Mouse (Mus musculus): ENCODE measurements around the gene Phlda1. TPM values are rescaled to one million over a fixed set of nuclear protein-coding genes. Genes with fewer than 3 reads are reported as not detected.
"Not testable (repeated sequence)": the region's sequence is repeated elsewhere in the genome, so short reads cannot be mapped to it uniquely, and the experiment has no call there.

Phlda1 gene
- polyA plus RNA-seq, 1 experiment from 2014 or later: 42.2 TPM

DNA sequence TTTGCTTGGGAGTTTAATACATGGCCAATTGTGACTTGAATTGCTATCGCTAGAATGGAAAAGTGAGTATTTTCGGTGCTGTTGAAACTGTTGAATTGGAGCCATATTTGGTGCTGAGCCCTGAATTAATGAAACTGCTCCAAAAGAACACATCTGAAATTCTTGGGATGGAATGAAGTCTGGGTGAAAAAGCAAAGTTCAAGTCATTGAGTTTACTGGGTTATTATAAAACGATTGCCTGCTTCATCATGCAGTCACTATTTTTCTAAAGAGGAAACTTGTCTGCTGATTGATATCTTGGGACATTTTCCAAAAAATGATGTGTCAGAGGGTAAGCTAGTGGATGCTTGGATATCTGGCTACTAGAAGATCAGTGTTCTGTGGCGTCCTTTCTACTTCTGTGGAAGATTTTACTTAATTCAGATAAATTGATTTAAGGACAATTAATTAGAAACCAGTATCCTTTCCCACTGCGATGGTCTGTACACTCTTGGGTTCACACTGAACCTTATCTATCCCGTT lies 29.0 kb upstream of the Phlda1 start:
- Histone ChIP-seq H3K27me3 (no peaks in the 10 kb centered on the region), H3K4me1 (peaks cover 35% of the 10 kb centered on the region), H3K27ac (no peak overlapping the region), H3K4me2 (replicated peaks) (no peak overlapping the region), H3K36me3 (peaks cover 17% of the 10 kb centered on the region), H3K4me3 (no peak overlapping the region), H3K9me3 (no peaks in the 10 kb centered on the region), H3K9ac (no peak overlapping the region)
- 85% methylated on average over 6 of the region's 6 CpGs for WGBS
- ATAC-seq (ENCODE audit: low FRiP score, low read depth): no peak

DNA sequence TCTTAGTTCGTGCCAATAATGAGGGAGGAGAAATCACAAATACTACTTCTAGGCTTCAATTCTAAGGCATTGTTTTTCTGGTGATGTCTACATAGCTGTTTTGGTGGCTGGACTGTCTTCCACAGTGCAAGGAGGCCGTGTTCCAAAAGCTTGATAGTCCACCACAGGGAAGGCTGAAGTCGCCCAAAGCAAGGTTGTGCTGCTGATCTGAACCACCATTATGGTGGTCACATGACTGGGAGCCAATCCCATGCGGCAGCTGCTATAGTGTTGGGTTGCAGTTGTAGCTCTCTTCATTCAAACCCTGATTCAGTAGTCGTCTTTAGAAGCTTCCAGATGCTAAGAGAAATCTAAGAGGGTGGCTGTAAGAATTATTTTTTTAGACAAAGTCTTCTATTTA lies 26.5 kb upstream of the Phlda1 start:
- no peak overlapping the region for H3K4me3 ChIP-seq
- H3K4me2 ChIP-seq (replicated peaks): no peak overlapping the region
- 80% methylated on average over 5 of the region's 5 CpGs for WGBS
- no peaks in the 10 kb centered on the region for H3K9me3 ChIP-seq
- no peak for ATAC-seq (ENCODE audit: low FRiP score, low read depth)
- H3K27me3 ChIP-seq: no peaks in the 10 kb centered on the region
- no peak overlapping the region for H3K9ac ChIP-seq
- H3K27ac ChIP-seq: no peak overlapping the region
- H3K36me3 ChIP-seq: peaks cover 38% of the 10 kb centered on the region
- H3K4me1 ChIP-seq: peaks cover 26% of the 10 kb centered on the region

DNA sequence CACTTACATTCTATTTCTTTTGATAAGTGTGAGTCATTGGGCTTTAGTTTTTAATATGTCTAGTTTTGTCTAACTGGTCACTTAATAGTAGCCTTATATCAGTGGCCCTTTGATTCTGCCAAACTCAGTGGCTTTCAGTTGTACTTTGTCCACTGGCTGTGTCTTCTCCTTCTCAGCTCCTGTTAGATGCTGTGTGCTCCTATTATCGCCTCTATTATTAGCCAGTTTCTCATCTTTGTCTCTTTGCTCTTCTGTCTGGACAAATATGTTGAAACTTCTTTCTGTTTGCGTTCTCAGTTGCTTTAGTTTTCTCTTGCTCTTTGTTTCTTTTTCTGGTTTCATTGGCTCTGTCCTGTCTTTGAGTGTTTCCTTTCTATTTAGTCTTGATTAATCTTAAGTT lies 23.4 kb upstream of the Phlda1 start:
- Histone ChIP-seq H3K4me2 (replicated peaks) (no peak overlapping the region), H3K4me1 (peaks cover 4% of the 10 kb centered on the region; the same call in 1 of the 2 replicates), H3K27ac (no peak overlapping the region), H3K4me3 (no peak overlapping the region), H3K27me3 (no peaks in the 10 kb centered on the region), H3K9me3 (no peaks in the 10 kb centered on the region), H3K9ac (no peak overlapping the region), H3K36me3 (peaks cover 59% of the 10 kb centered on the region)
- WGBS: 92% methylated on average over 2 of the region's 2 CpGs
- no peak for ATAC-seq (ENCODE audit: low FRiP score, low read depth)

DNA sequence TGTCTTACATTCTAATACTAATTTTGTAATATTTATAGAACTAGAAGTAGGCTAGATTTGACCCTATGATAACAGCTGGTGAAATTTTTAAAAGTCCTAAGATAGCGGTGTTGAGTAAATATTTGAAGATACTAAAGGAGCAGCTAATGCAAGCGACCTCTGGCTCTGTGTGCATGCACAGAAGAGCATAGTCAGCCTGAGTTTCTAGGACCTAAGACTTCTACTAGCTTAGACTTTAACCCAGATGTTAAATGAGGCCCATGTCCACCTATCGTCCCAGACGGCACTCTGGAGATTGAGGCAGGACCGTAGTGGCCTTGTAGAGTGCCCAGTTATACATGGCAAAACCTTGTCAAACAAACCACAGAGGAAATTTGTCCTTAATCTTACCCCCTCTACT lies 22.0 kb upstream of the Phlda1 start:
- Histone ChIP-seq H3K4me2 (replicated peaks) (no peak overlapping the region), H3K27ac (no peak overlapping the region), H3K9ac (no peak overlapping the region), H3K9me3 (no peaks in the 10 kb centered on the region), H3K27me3 (no peaks in the 10 kb centered on the region), H3K4me1 (peaks cover 3% of the 10 kb centered on the region; the same call in 1 of the 2 replicates), H3K4me3 (no peak overlapping the region), H3K36me3 (peaks cover 72% of the 10 kb centered on the region)
- ATAC-seq (ENCODE audit: low FRiP score, low read depth): no peak
- 89% methylated on average over 5 of the region's 5 CpGs for WGBS

DNA sequence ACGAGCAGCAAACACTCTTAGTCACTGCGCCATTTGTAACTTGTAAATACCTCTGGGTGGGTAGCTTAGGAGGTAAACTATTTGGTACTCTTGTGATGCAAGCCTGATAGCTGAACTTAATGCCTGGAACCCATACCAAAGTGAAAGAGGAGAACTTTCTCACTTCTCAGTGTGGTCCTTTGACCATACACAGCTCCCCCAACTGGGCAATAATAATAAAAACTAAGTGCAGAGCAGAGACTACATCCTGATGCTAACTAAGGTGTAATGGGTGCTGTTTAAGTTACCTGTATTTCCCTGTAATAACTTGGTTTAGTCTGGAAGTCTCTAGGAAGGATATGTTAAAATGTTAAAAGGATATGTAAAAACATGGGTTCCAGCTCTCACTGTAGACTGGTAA lies 17.3 kb upstream of the Phlda1 start:
- Histone ChIP-seq H3K27ac (no peak overlapping the region), H3K36me3 (peaks cover 78% of the 10 kb centered on the region), H3K9me3 (no peaks in the 10 kb centered on the region), H3K4me1 (no peaks in the 10 kb centered on the region), H3K9ac (no peak overlapping the region), H3K4me3 (no peak overlapping the region), H3K27me3 (no peaks in the 10 kb centered on the region), H3K4me2 (replicated peaks) (no peak overlapping the region)
- ATAC-seq (ENCODE audit: low FRiP score, low read depth): no peak
- WGBS: 81% methylated on average over 2 of the region's 2 CpGs

DNA sequence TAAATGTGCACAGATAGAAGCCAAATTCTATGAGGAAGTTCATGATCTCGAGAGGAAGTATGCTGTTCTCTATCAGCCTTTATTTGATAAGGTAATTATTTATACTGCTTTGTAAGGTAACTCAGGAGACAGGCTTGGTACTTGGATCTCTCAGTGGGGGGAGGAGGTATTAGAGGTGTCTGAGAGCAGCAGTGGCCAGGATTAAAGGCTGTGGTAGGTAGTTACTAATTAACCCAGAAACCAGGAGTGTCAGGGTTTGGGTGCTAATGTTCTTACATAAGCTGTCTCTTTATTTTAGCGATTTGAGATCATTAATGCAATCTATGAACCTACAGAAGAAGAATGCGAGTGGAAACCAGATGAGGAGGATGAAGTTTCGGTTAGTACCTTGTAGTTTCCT lies 16.0 kb upstream of the Phlda1 start:
- 85% methylated on average over 4 of the region's 4 CpGs for WGBS
- ATAC-seq (ENCODE audit: low FRiP score, low read depth): not testable (repeated sequence)

DNA sequence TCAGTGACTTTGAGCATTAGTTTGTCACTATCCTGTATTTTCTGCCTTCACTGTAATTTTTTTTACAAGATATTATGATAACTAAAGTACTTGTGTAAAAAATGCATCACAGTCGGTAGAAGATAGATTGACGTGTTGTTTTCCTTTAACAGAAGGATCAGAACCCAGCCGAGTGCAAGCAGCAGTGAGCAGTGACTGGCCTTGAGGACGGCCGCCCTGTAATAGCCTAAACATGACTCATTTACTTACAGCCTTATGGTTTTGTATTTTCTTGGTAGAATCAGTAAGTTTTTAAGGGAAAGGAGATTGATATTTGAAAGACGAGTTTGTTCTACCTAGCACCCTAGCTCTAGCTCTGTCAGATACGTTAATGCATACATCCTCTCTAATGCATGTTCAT lies 10.2 kb upstream of the Phlda1 start:
- Histone ChIP-seq H3K9ac (no peak overlapping the region), H3K4me1 (no peaks in the 10 kb centered on the region), H3K4me3 (no peak overlapping the region), H3K36me3 (peaks cover 56% of the 10 kb centered on the region), H3K9me3 (no peaks in the 10 kb centered on the region), H3K27ac (no peak overlapping the region), H3K27me3 (no peaks in the 10 kb centered on the region), H3K4me2 (replicated peaks) (no peak overlapping the region)
- no peak for ATAC-seq (ENCODE audit: low FRiP score, low read depth)
- 89% methylated on average over 7 of the region's 7 CpGs for WGBS

More for the DNA sequence above, 16.0 kb upstream of the Phlda1 start:
- H3K4me1 ChIP-seq; H3K4me3 ChIP-seq; H3K27me3 ChIP-seq; H3K9ac ChIP-seq; H3K4me2 ChIP-seq (replicated peaks); H3K27ac ChIP-seq; H3K9me3 ChIP-seq: not testable (repeated sequence)
- H3K36me3 ChIP-seq: peaks cover 75% of the 10 kb centered on the region

DNA sequence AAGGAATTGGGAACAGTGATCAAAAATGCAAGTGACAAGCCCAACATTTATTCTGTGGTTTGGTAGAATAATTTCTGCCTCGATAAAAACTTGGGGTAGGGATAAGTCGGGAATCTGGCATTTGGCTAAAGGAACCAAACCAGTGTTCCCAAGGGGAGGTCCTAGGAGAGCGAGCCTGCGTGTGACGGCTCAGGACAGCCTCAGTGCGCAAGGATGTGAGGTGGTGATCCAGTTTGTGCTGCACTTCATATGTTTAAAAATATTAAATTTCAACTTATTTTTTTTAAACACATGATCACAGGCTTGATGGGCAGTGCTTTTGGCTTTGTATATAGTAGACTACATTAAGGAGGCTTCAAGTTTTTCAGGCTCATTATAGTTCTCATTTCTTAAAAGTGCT lies 6.2 kb upstream of the Phlda1 start:
- ATAC-seq (ENCODE audit: low FRiP score, low read depth): no peak

DNA sequence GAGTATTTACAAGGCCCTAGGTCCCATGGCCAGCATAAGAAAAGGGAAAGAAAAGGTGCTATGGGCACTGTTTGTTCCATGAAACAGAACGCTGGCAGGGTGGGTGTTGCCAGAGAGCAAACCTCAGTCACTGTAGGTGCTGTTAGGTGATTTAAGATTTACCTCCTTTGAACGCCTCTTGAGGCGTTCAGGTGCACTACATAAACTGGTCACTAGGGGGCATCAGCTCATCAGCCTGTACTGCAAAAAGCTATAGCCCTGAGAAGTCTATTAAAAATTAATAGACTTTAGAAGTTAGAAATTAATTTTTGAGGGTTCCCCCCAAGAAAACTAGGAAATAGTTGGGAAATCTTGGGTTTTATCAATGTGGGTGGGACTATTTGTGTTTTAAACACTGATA lies 3.0 kb upstream of the Phlda1 start:
- no peak for ATAC-seq (ENCODE audit: low FRiP score, low read depth)

More for the DNA sequence above, 6.2 kb upstream of the Phlda1 start:
- WGBS: 72% methylated on average over 6 of the region's 6 CpGs
- Histone ChIP-seq H3K4me2 (replicated peaks) (no peak overlapping the region), H3K4me3 (no peak overlapping the region), H3K27me3 (no peaks in the 10 kb centered on the region), H3K9me3 (no peaks in the 10 kb centered on the region), H3K4me1 (peaks cover 19% of the 10 kb centered on the region), H3K27ac (no peak overlapping the region), H3K9ac (no peak overlapping the region), H3K36me3 (peaks cover 27% of the 10 kb centered on the region)

DNA sequence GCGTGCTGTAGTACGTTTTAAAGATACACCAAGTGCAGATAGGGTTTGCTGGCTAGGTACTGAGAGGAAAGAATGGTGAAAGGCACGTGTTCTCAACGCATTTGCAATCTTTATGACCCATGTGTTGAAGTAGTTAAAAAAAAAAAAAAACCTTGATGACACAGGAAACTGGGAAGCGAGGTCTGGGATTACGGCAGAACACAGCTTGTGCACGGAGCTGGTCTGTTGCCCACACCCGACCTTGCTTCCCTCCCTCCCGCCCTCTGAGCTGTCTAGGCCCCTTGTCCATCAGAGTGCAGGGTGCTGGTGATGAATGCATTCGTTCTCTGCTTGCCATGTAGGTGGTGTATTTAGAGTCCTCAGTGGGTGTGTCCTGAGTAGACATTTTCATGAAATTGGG lies 2.4 kb upstream of the Phlda1 start:
- no peak for ATAC-seq (ENCODE audit: low FRiP score, low read depth)
- Histone ChIP-seq H3K9me3 (no peaks in the 10 kb centered on the region), H3K9ac (no peak overlapping the region), H3K27ac (no peak overlapping the region), H3K36me3 (no peaks in the 10 kb centered on the region; the same call in 1 of the 2 replicates), H3K4me1 (peaks cover 31% of the 10 kb centered on the region), H3K4me3 (no peak overlapping the region), H3K27me3 (no peaks in the 10 kb centered on the region), H3K4me2 (replicated peaks) (no peak overlapping the region)
- 17% methylated on average over 10 of the region's 10 CpGs for WGBS

More for the DNA sequence above, 3.0 kb upstream of the Phlda1 start:
- H3K9me3 ChIP-seq: no peaks in the 10 kb centered on the region
- H3K27ac ChIP-seq: no peak overlapping the region
- H3K9ac ChIP-seq: no peak overlapping the region
- H3K4me1 ChIP-seq: peaks cover 29% of the 10 kb centered on the region
- WGBS: under 1% methylated on average over 3 of the region's 3 CpGs
- H3K27me3 ChIP-seq: no peaks in the 10 kb centered on the region
- no peak overlapping the region for H3K4me2 ChIP-seq (replicated peaks)
- peaks cover 6% of the 10 kb centered on the region for H3K36me3 ChIP-seq
- H3K4me3 ChIP-seq: no peak overlapping the region

DNA sequence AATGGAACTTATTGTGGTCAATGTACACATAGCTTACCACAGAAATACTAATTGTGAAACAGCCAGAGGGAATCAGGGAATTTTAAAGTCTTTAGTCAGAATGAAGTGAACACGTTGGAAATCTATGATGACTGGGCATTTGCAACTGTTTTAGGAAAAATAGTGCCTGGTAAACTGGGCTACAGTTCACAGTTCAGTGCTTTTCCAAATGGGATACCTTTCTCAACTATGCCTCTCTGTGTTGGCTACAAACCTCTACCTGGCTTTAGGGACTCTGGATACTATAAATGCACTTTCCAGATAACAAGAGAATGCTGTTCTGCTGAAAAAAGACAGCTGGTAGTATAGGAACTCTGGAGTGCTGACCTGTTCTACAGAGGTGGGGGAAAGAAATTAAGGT lies 1.5 kb upstream of the Phlda1 start:
- Histone ChIP-seq H3K4me2 (replicated peaks) (no peak overlapping the region), H3K9ac (no peak overlapping the region)

DNA sequence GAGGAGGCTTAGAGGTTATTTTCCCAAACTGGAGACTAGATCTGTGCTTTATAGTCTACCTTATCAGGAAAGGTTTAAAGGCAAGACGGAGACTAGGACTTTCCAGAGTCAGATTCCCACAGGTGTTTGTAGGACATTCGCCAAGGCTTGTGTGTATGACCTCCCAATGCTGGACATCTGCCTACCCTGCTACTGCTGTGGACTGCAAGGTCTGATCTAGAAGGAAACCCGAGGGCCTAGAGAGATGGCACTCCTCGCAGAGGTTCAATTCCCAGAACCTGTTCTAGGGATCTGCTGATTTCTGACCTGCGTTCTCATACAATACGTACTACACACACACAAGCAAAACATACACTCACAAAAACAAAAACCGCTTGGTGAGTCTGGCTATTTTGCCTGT lies 680 bp upstream of the Phlda1 start:
- Histone ChIP-seq H3K27me3 (no peaks in the 10 kb centered on the region), H3K9me3 (no peaks in the 10 kb centered on the region), H3K4me2 (replicated peaks) (peak overlapping the region; percentile 80), H3K9ac (no peak overlapping the region), H3K4me3 (peak overlapping the region; percentile 80), H3K4me1 (peaks cover 47% of the 10 kb centered on the region), H3K36me3 (no peaks in the 10 kb centered on the region), H3K27ac (0 out of 2 replicates have a peak overlapping the region, but pooled peaks have one; percentile 22)
- no peak for ATAC-seq (ENCODE audit: low FRiP score, low read depth)
- 49% methylated on average over 7 of the region's 7 CpGs for WGBS

More for the DNA sequence above, 1.5 kb upstream of the Phlda1 start:
- Histone ChIP-seq H3K27me3 (no peaks in the 10 kb centered on the region), H3K4me1 (peaks cover 40% of the 10 kb centered on the region), H3K9me3 (no peaks in the 10 kb centered on the region), H3K27ac (no peak overlapping the region), H3K4me3 (no peak overlapping the region), H3K36me3 (no peaks in the 10 kb centered on the region)
- no peak for ATAC-seq (ENCODE audit: low FRiP score, low read depth)
- WGBS: 46% methylated on average over 1 of the region's 1 CpGs

DNA sequence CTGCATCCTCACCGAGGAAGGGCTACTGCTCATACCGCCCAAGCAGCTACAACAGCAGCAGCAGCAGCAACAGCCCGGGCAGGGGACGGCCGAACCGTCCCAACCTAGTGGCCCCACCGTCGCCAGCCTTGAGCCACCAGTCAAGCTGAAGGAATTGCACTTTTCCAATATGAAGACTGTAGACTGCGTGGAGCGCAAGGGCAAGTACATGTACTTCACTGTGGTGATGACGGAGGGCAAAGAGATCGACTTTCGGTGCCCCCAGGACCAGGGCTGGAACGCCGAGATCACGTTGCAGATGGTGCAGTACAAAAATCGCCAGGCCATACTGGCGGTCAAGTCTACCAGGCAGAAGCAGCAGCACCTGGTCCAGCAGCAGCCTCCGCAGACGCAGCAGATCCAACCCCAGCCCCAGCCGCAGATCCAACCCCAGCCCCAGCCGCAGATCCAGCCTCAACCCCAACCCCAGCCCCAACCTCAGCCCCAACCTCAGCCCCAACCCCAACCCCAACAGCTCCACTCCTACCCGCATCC lies 907 bp downstream of the Phlda1 start:
- Histone ChIP-seq H3K36me3 (no peaks in the 10 kb centered on the region), H3K4me3 (peak overlapping the region; percentile 80), H3K27me3 (no peaks in the 10 kb centered on the region), H3K4me1 (peaks cover 55% of the 10 kb centered on the region), H3K9me3 (no peaks in the 10 kb centered on the region), H3K4me2 (replicated peaks) (peak overlapping the region; percentile 80), H3K27ac (peak overlapping the region; percentile 95), H3K9ac (peak overlapping the region; percentile 94)
- WGBS: 0% methylated on average over 23 of the region's 23 CpGs
- peak; percentile 12 for ATAC-seq (ENCODE audit: low FRiP score, low read depth)
